Mouse (Mus musculus) v-Abl transformed pro-B cells (cell line): ENCODE results near the gene Bahcc1.

Experiments
- in situ Hi-C, 2 experiments: fragments of 400-800 bp; cut with MboI; formaldehyde crosslinking; loops; one replicate each; pipeline ENCODE4 v1.15.1; 2025; ENCODE audit not compliant: unreplicated experiment in 2 of 2

The Bahcc1 gene

GRCm38 (mm10) chr11:120227571-120228051 is 5.1 kb upstream of the Bahcc1 start:
- in situ Hi-C loops = no loop called here

- in situ Hi-C loops = no loop called here
Measured at GRCm38 (mm10) chr11:120228116-120228890, 4.4 kb upstream of the Bahcc1 start.

GRCm38 (mm10) chr11:120228911-120229437 is 3.8 kb upstream of the Bahcc1 start:
- in situ Hi-C loops = no loop called here

- in situ Hi-C loops = no loop called here
Measured at GRCm38 (mm10) chr11:120229861-120230751, 2.6 kb upstream of the Bahcc1 start.

GRCm38 (mm10) chr11:120230841-120231370 is 1.8 kb upstream of the Bahcc1 start:
- in situ Hi-C loops = no loop called here

- in situ Hi-C loops = no loop called here
Measured at GRCm38 (mm10) chr11:120231379-120231778, 1.4 kb upstream of the Bahcc1 start.

- in situ Hi-C loops = no loop called here
Measured at GRCm38 (mm10) chr11:120233441-120234135, 841 bp downstream of the Bahcc1 start.

GRCm38 (mm10) chr11:120234136-120234775 is 1.5 kb downstream of the Bahcc1 start:
- in situ Hi-C loops = no loop called here

- in situ Hi-C loops = no loop called here
Measured at GRCm38 (mm10) chr11:120234776-120235181, 2.0 kb downstream of the Bahcc1 start.

GRCm38 (mm10) chr11:120235385-120236113 is 2.8 kb downstream of the Bahcc1 start:
- in situ Hi-C loops = no loop called here

- in situ Hi-C loops = no loop called here
Measured at GRCm38 (mm10) chr11:120236114-120236437, 3.3 kb downstream of the Bahcc1 start.

- in situ Hi-C loops = no loop called here
Measured at GRCm38 (mm10) chr11:120236438-120237165, 3.9 kb downstream of the Bahcc1 start.

GRCm38 (mm10) chr11:120237166-120238131 is 4.7 kb downstream of the Bahcc1 start:
- in situ Hi-C loops = no loop called here

- in situ Hi-C loops = no loop called here
Measured at GRCm38 (mm10) chr11:120238306-120238705, 5.6 kb downstream of the Bahcc1 start.

- in situ Hi-C loops = no loop called here
Measured at GRCm38 (mm10) chr11:120238751-120239359, 6.1 kb downstream of the Bahcc1 start.

- in situ Hi-C loops = no loop called here
Measured at GRCm38 (mm10) chr11:120239581-120239991, 6.8 kb downstream of the Bahcc1 start.

GRCm38 (mm10) chr11:120240206-120240605 is 7.5 kb downstream of the Bahcc1 start:
- in situ Hi-C loops = no loop called here
